Mouse (Mus musculus) bone marrow macrophage, adult 2 months (primary cell): Measurements from ENCODE around the gene Serpina16. TPM values are rescaled to one million over a fixed set of nuclear protein-coding genes. Genes with fewer than 3 reads are reported as not detected.
"Not testable (repeated sequence)": the region's sequence is repeated elsewhere in the genome, so short reads cannot be mapped to it uniquely, and the experiment has no call there.

ENCODE experiments used
- H3K27ac ChIP-seq: 2 replicates; pipeline ENCODE4 v1.5.1; 2012; ENCODE audit warnings: low read depth, low read length; ENCODE audit not compliant: insufficient read depth
- H3K4me1 ChIP-seq: 2 replicates; pipeline ENCODE4 v1.6.1; 2012; ENCODE audit warnings: low read length; ENCODE audit not compliant: control insufficient read depth, insufficient read depth
- H3K4me3 ChIP-seq: 2 replicates; pipeline ENCODE4 v1.5.1; 2012; ENCODE audit warnings: mild to moderate bottlenecking, low read length, moderate library complexity; ENCODE audit not compliant: insufficient read depth
- CTCF ChIP-seq: IDR thresholded peaks from 2 replicates; pipeline ENCODE4 v1.5.1; 2012; ENCODE audit warnings: low read depth, mild to moderate bottlenecking, low read length, moderate library complexity
- POLR2A ChIP-seq: IDR thresholded peaks from 2 replicates; pipeline ENCODE4 v1.6.1; 2012; ENCODE audit warnings: mild to moderate bottlenecking, low read depth, low read length, borderline replicate concordance
- polyA plus RNA-seq: library from polyadenylated mRNA; stranded (reverse); fragments of >200 nt; gene quantifications from 2 replicates; pipeline ENCODE4 v1.2.4, GENCODE M21; 2012; ENCODE audit not compliant: missing spikeins, insufficient read depth, insufficient read length

Serpina16 gene
- polyA plus RNA-seq, 1 experiment: not detected

DNA sequence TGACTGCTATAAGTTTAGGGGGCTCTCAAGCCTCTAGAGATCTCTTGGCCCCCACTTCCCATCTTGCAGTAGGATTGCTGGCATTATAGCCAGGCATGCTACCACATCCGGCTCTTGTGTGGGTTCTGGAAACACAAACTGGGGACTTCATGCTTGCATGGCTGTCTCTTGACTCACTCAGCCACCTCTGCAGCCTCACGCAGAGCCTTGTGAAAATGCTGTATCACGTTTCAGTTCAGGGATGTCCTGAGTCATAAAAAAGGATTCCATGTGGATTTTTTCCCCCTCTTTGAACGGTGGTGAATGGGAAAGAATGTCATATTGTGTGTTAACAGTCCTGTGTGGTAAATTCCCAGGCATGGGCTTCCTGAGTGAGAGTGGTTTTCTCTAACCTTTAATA is 7.8 kb upstream of the Serpina16 start:
- TF ChIP-seq POLR2A (no peak), CTCF (no peak)
- no peaks in the 10 kb centered on the region for H3K4me1 ChIP-seq
- H3K4me3 ChIP-seq: no peak overlapping the region
- no peak overlapping the region for H3K27ac ChIP-seq

DNA sequence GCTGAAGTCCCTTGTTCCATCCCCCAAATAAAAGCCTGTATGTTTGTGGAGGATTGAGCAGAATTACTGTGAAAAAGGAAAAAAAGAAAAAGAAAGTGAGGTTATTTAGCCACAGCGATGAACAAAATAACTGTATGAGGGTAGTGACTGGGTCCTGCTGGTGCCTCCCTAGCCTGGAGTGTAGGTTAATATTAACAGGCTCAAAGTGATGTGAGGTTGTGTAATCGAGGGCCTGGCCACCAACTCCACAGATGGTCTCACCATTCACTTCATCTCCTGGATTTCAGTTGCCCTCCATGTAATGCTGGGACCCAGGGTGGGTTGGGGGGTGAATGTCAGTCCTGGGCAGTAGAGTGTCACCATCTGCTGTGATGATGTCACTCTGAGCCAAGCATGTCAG is 5.8 kb upstream of the Serpina16 start:
- Histone ChIP-seq H3K4me3 (no peak overlapping the region), H3K4me1 (no peaks in the 10 kb centered on the region), H3K27ac (no peak overlapping the region)
- TF ChIP-seq POLR2A: no peak

- H3K27ac ChIP-seq: no peak overlapping the region
- TF ChIP-seq POLR2A (no peak), CTCF (no peak)
- no peak overlapping the region for H3K4me3 ChIP-seq
- H3K4me1 ChIP-seq: no peaks in the 10 kb centered on the region
These were observed 5.2 kb upstream of the Serpina16 start for GRCm38 (mm10) chr12:103681169-103681568.

DNA sequence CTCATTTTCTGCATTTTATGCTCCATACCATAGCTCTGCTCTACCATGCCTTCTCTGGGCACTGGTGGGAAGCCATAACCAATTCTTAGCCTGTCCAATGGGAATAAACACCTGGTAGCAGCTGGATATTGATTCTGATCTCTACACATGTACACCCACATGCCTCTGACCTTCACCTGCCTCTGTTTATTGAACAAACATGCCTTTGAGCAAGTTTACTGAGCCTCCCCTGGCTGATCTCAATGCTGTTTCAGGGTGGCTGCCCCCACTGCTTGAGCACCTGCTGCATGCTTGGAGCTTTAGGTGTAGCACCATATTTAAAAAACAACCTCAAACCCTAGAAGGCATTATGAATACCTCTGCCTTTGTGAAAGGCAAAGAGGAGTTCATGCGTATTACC is 3.9 kb upstream of the Serpina16 start:
- H3K4me1 ChIP-seq, H3K4me3 ChIP-seq, H3K27ac ChIP-seq: not testable (repeated sequence)

- Histone ChIP-seq H3K4me3 (no peak overlapping the region), H3K4me1 (no peaks in the 10 kb centered on the region), H3K27ac (no peak overlapping the region)
- TF ChIP-seq POLR2A (no peak), CTCF (no peak)
These were observed 2.8 kb downstream of the Serpina16 start for GRCm38 (mm10) chr12:103673179-103673578.

GRCm38 (mm10) chr12:103671483-103671882 is 4.5 kb downstream of the Serpina16 start:
- Histone ChIP-seq H3K4me3 (no peak overlapping the region), H3K4me1 (no peaks in the 10 kb centered on the region), H3K27ac (no peak overlapping the region)
- TF ChIP-seq CTCF (no peak), POLR2A (no peak)

DNA sequence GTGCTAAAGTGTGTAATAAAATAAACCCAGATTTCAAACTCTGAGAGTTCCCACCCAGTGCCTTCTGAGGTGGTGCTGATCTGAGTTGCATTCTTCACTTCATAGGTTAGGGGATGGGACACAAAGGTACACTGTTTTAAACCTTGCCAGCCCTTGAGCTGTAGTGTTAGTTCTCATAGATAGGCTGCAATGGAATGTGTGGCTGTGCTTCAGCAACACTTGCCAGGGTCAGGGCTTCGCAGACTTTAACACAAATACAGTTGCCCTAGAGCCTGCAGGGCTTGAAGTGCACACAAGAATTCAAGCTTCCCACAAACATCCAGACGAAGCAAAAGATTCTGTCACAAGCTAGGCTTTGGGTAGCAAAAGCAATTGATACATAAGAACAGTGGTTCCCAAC is 5.0 kb downstream of the Serpina16 start:
- Histone ChIP-seq H3K4me3 (no peak overlapping the region), H3K27ac (no peak overlapping the region), H3K4me1 (no peaks in the 10 kb centered on the region)
- TF ChIP-seq CTCF (no peak), POLR2A (no peak)

DNA sequence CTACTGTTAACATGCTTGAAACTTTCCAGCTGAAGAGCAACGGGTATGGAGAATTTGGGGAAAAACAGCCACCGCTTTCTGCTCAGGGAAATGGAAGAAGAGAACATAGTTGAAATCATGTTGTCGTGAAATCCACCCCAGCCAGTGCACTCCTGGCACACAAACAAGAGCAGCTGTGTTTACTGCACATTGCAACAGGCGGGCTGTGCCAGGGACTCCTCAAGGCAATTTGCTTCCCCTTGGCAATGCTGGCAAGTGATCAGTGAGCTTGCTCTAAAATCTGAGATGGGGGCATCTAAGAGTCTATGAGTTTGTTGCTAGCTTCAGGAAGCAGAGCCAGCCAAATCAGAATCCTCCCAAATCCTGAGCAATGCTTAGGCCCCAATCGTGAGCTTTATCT is 5.6 kb downstream of the Serpina16 start:
- TF ChIP-seq POLR2A (no peak), CTCF (no peak)
- Histone ChIP-seq H3K4me3 (no peak overlapping the region), H3K4me1 (no peaks in the 10 kb centered on the region), H3K27ac (no peak overlapping the region)

DNA sequence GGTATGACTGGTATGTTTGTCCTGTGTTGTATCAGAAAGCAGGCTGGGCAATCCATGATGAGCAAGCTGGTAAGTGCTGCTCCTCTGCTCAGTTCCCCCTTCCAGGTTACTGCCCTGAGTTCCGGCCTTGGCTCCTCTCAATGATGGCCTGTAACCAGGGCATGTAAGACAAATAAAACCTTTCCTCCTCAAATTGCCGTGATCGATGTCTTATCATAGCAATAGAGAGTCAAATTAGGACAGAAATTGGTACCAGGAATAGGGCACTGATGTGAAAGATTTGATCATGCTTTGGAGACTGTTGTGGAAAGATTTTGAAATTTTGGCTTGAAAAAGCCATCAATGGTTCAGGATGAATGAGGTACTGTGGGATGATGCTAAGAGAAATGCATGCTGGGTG is 10.7 kb downstream of the Serpina16 start:
- Histone ChIP-seq H3K27ac (no peak overlapping the region), H3K4me1 (no peaks in the 10 kb centered on the region)
- TF ChIP-seq POLR2A: no peak
- no peak for TF ChIP-seq CTCF

GRCm38 (mm10) chr12:103662053-103662452 is 13.9 kb downstream of the Serpina16 start:
- not testable (repeated sequence) for H3K27ac ChIP-seq, H3K4me1 ChIP-seq

More for the DNA sequence above, 10.7 kb downstream of the Serpina16 start:
- H3K4me3 ChIP-seq: no peak overlapping the region

GRCm38 (mm10) chr12:103660076-103660475 is 15.9 kb downstream of the Serpina16 start:
- Histone ChIP-seq H3K27ac (no peak overlapping the region), H3K4me1 (no peaks in the 10 kb centered on the region), H3K4me3 (no peak overlapping the region)
- TF ChIP-seq POLR2A: no peak
- no peak for TF ChIP-seq CTCF

More at GRCm38 (mm10) chr12:103662053-103662452, 13.9 kb downstream of the Serpina16 start:
- not testable (repeated sequence) for H3K4me3 ChIP-seq

GRCm38 (mm10) chr12:103659171-103659570 is 16.8 kb downstream of the Serpina16 start:
- no peak for TF ChIP-seq CTCF
- no peak for TF ChIP-seq POLR2A
- H3K4me1 ChIP-seq: no peaks in the 10 kb centered on the region

More at GRCm38 (mm10) chr12:103659171-103659570, 16.8 kb downstream of the Serpina16 start:
- H3K4me3 ChIP-seq: no peak overlapping the region
- H3K27ac ChIP-seq: no peak overlapping the region
